Mouse (Mus musculus) embryonic fibroblast, embryonic 13.5 days (primary cell): Measurements from ENCODE around the gene Zfp362.

Experiments used
- CTCF ChIP-seq: IDR thresholded peaks from 2 replicates; pipeline ENCODE4 v1.5.1; 2011; ENCODE audit warnings: mild to moderate bottlenecking, control low read depth, low read length, moderate library complexity, borderline replicate concordance; ENCODE audit not compliant: insufficient read depth
- POLR2A ChIP-seq: IDR thresholded peaks from 2 replicates; pipeline ENCODE4 v1.6.1; 2011; ENCODE audit warnings: low read depth, mild to moderate bottlenecking, control low read depth, low read length, moderate library complexity

DNA sequence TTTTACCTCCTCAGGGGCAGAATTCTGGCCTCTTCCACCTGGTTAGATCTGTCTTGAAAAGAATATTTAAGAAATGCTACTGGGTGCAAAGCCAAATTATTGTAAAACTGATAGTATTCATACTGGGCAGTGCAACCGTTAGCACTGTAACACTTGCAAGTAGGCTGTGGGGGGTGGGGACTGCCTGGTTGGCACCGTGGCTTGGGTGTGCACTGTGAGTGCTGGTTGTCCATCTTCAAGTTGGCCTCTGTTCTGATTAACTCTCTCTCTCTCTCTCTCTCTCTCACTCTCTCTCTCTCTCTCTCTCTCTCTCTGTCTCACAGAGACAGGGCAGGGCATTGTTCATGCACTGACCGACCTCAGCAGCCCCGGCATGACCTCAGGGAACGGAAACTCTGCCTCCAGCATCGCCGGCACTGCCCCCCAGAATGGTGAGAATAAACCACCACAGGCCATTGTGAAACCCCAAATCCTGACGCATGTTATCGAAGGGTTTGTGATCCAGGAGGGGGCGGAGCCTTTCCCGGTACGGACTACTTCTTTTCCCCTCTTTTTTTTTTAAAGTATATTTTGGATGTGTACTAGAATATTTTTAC lies 62.7 kb downstream of the Zfp362 start:
- TF ChIP-seq CTCF (no peak), POLR2A (no peak)
